Mouse (Mus musculus) neural tube, embryonic 12.5 days (tissue): ENCODE data around the gene Znhit1. TPM values are rescaled to one million over a fixed set of nuclear protein-coding genes. Genes with fewer than 3 reads are reported as not detected.

ENCODE experiments used
- ATAC-seq: fragments of 200-750 bp; cut with Nextera tagmentation; 2 replicates; pipeline ENCODE4 v1.8.0; 2017; ENCODE audit warnings: low read depth, mild to moderate bottlenecking, moderate TSS enrichment, moderate library complexity; ENCODE audit not compliant: low FRiP score
- H3K27ac ChIP-seq: fragments of 300-500 bp; sonication (generic); 2 replicates; pipeline ENCODE4 v1.5.1; 2016
- H3K27me3 ChIP-seq: fragments of 300-500 bp; sonication (generic); replicated peaks from 2 replicates; pipeline ENCODE4 v1.6.1; 2016; ENCODE audit warnings: mild to moderate bottlenecking
- H3K36me3 ChIP-seq: fragments of 300-500 bp; sonication (generic); 2 replicates; pipeline ENCODE4 v1.6.1; 2016; ENCODE audit warnings: mild to moderate bottlenecking
- H3K4me1 ChIP-seq: fragments of 300-500 bp; sonication (generic); 2 replicates; pipeline ENCODE4 v1.6.1; 2016
- H3K4me2 ChIP-seq: fragments of 300-500 bp; sonication (generic); replicated peaks from 2 replicates; pipeline ENCODE4 v1.6.1; 2016; ENCODE audit warnings: mild to moderate bottlenecking
- H3K4me3 ChIP-seq: fragments of 300-500 bp; sonication (generic); 2 replicates; pipeline ENCODE4 v1.5.1; 2016
- H3K9ac ChIP-seq: fragments of 300-500 bp; sonication (generic); 2 replicates; pipeline ENCODE4 v1.6.1; 2016; ENCODE audit warnings: mild to moderate bottlenecking
- H3K9me3 ChIP-seq: fragments of 300-500 bp; sonication (generic); 2 replicates; pipeline ENCODE4 v1.6.1; 2016; ENCODE audit warnings: mild to moderate bottlenecking
- WGBS: fragments of 180-500 bp; shearing (Covaris S2); methylation state at CpG from one replicate; pipeline ENCODE4 v1.1.7; 2016; 5-methylcytosine and 5-hydroxymethylcytosine counted together
- polyA plus RNA-seq: library from polyadenylated mRNA; unstranded; fragments of >200 nt; fragmentation: Nextera tagmentation; extraction: Ambion mirVana; gene quantifications from 2 replicates; pipeline ENCODE4 v1.2.1, GENCODE M21; 2016

The Znhit1 gene
- polyA plus RNA-seq, 1 experiment from 2014 or later, result 109 TPM

DNA sequence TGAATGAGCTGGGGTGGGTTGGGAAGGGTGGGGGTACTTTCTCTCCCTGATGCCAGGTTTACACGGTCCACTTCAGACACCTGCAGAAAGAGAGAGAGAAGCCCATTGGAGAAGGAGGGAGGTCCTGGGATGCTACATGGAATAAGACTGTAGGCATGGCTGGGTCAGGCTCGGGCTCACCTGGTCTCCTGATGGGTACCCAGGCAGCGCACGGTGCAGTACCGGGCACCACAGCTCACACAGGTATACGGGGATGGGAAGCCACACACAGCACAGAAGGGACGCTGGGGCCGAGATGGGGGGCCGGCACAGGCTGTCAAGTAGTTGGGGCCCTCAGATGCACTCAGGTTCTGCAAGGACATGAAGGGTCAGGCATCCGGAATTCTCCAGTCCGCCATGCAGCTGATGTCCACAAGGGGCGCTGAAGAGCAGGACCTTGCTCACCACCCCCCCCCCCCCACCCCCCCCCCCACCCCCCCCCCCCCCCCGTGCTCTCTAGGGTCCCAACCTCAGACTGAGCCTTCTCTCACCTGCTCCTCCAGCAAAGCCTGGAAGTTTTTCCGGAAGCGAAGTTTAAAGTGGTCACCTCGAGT, 5.4 kb downstream of the Znhit1 start:
- Histone ChIP-seq H3K9me3 (no peaks in the 10 kb centered on the region), H3K9ac (no peak overlapping the region), H3K4me1 (peaks cover 4% of the 10 kb centered on the region), H3K27me3 (no peaks in the 10 kb centered on the region), H3K27ac (no peak overlapping the region), H3K4me2 (no peak overlapping the region), H3K4me3 (no peak overlapping the region), H3K36me3 (peaks cover 32% of the 10 kb centered on the region)
- WGBS, result 51% methylated on average over 15 of the region's 16 CpGs
- no peak for ATAC-seq

DNA sequence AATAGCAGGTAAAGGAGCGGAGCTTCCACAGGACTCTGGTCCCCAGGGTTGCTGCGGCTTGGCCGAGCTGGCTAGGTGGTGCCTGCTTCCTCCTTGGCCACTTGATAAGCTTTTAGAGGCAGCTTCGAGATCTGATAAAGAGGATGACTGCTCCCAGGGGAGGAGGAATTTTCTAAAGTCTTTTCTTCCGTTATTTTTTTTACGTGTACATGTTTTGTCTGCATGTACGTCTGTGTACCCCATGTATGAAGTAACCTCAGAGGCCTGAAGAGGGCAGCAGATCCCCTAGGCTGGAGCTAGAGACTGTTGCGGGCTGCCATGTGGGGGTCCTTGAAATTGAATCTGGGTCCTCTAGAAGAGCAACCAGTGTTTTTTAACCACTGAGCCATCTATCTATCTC, 6.8 kb downstream of the Znhit1 start:
- no peak for ATAC-seq
- WGBS, result 90% methylated on average over 8 of the region's 8 CpGs

DNA sequence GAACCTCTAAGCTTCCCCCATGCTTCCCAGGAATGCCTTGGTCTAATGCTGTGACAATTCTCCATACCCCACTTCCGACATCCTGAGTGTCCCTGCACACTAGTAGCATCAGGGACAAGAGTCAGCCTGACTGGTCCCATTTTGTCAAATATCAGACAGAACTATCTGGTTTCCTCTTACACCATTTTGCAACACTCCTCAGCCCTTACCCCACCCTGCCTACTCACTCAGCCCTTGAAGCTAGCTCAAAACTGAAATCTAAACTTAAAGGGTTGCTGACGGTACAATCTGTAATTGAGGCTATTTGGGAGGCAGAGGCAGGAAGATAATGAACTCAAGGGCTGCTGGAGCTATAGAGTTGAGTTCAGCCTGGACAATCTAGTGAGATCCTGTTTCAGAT, 8.1 kb downstream of the Znhit1 start:
- no peak overlapping the region for H3K9ac ChIP-seq
- no peak overlapping the region for H3K4me2 ChIP-seq
- ATAC-seq, result no peak
- peaks cover 32% of the 10 kb centered on the region for H3K36me3 ChIP-seq
- no peak overlapping the region for H3K27ac ChIP-seq
- H3K4me3 ChIP-seq, result no peak overlapping the region
- 77% methylated on average over 2 of the region's 2 CpGs for WGBS
- H3K9me3 ChIP-seq, result no peaks in the 10 kb centered on the region
- no peaks in the 10 kb centered on the region for H3K27me3 ChIP-seq
- H3K4me1 ChIP-seq, result no peaks in the 10 kb centered on the region

More for the DNA sequence above, 6.8 kb downstream of the Znhit1 start:
- H3K4me3 ChIP-seq, result no peak overlapping the region
- no peak overlapping the region for H3K4me2 ChIP-seq
- no peak overlapping the region for H3K27ac ChIP-seq
- H3K4me1 ChIP-seq, result peaks cover 1% of the 10 kb centered on the region
- no peaks in the 10 kb centered on the region for H3K27me3 ChIP-seq
- H3K9ac ChIP-seq, result no peak overlapping the region
- no peaks in the 10 kb centered on the region for H3K9me3 ChIP-seq
- H3K36me3 ChIP-seq, result peaks cover 32% of the 10 kb centered on the region

DNA sequence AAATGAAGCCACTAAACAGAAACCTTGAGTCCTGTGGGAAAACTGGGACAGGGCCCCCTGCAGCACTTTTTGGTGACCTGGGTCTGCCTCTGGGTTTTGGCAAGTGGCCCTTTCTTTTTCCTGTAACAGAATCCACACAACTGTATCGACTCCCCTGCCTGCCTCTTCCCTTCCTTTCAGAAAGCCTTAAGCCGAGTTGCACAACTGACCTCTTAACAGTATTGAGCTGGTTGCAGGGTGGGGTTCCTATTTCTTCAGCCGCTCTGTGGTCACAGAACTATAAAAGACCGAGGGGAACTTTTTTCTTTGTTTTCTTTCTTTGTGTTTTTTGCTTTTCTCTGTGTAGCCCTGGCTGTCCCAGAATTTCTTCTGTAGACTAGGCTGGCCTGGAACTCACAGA, 10.1 kb downstream of the Znhit1 start:
- Histone ChIP-seq H3K4me2 (no peak overlapping the region), H3K4me3 (no peak overlapping the region), H3K9ac (no peak overlapping the region), H3K27me3 (no peaks in the 10 kb centered on the region), H3K27ac (no peak overlapping the region), H3K4me1 (no peaks in the 10 kb centered on the region), H3K9me3 (no peaks in the 10 kb centered on the region), H3K36me3 (peaks cover 19% of the 10 kb centered on the region)
- ATAC-seq, result no peak
- 79% methylated on average over 4 of the region's 4 CpGs for WGBS

- Histone ChIP-seq H3K27me3 (no peaks in the 10 kb centered on the region), H3K36me3 (no peaks in the 10 kb centered on the region)
- WGBS, result 77% methylated on average over 8 of the region's 8 CpGs
Observed at GRCm38 (mm10) chr5:136973670-136974069, 14.2 kb downstream of the Znhit1 start.

GRCm38 (mm10) chr5:136970703-136971102, 17.1 kb downstream of the Znhit1 start:
- 58% methylated on average over 1 of the region's 1 CpGs for WGBS
- Histone ChIP-seq H3K4me3 (no peak overlapping the region), H3K27me3 (no peaks in the 10 kb centered on the region), H3K27ac (no peak overlapping the region), H3K4me1 (peaks cover 10% of the 10 kb centered on the region), H3K4me2 (no peak overlapping the region), H3K9me3 (no peaks in the 10 kb centered on the region), H3K36me3 (peaks cover 22% of the 10 kb centered on the region), H3K9ac (no peak overlapping the region)
- no peak for ATAC-seq

More at GRCm38 (mm10) chr5:136973670-136974069, 14.2 kb downstream of the Znhit1 start:
- no peaks in the 10 kb centered on the region for H3K4me1 ChIP-seq
- no peak overlapping the region for H3K27ac ChIP-seq
- ATAC-seq, result no peak
- no peaks in the 10 kb centered on the region for H3K9me3 ChIP-seq
- H3K9ac ChIP-seq, result no peak overlapping the region
- no peak overlapping the region for H3K4me3 ChIP-seq
- H3K4me2 ChIP-seq, result no peak overlapping the region

GRCm38 (mm10) chr5:136967592-136967991, 20.2 kb downstream of the Znhit1 start:
- 79% methylated on average over 10 of the region's 10 CpGs for WGBS
- Histone ChIP-seq H3K27me3 (no peaks in the 10 kb centered on the region), H3K9me3 (no peaks in the 10 kb centered on the region), H3K4me1 (peaks cover 20% of the 10 kb centered on the region), H3K27ac (no peak overlapping the region), H3K4me3 (no peak overlapping the region), H3K4me2 (no peak overlapping the region), H3K36me3 (peaks cover 49% of the 10 kb centered on the region), H3K9ac (no peak overlapping the region)
- no peak for ATAC-seq

GRCm38 (mm10) chr5:136966861-136967455, 20.9 kb downstream of the Znhit1 start:
- no peak for ATAC-seq
- H3K27ac ChIP-seq, result no peak overlapping the region
- H3K27me3 ChIP-seq, result no peaks in the 10 kb centered on the region
- H3K4me1 ChIP-seq, result peaks cover 21% of the 10 kb centered on the region
- no peaks in the 10 kb centered on the region for H3K9me3 ChIP-seq
- H3K4me2 ChIP-seq, result no peak overlapping the region
- WGBS, result 92% methylated on average over 4 of the region's 4 CpGs
- no peak overlapping the region for H3K9ac ChIP-seq
- H3K4me3 ChIP-seq, result no peak overlapping the region
- H3K36me3 ChIP-seq, result peaks cover 49% of the 10 kb centered on the region

DNA sequence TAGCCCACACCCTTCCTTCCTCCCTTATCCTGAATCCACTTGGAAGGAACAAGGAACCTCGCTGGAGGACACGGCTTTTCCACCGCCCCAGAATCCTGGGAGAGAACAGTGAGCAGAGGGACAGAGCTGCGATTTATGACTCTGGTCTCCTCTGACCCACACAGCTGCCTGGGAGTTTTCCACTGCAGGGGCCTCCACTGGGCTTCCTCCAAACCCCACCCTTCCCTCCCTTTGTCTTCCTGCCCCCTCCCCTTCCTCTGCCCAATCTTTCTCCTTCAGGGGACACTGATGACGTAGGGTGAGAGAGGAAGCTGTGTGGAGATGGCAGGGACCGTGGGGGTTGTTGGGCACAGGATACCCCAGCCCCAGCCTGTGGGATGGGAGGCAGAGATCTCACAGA, 21.5 kb downstream of the Znhit1 start, which contains the start of gene Cldn15:
Cldn15 (plus strand) TSS at position 286 of the 400 bp plus-strand sequence.
- H3K4me2 ChIP-seq, result no peak within 1 kb of the TSS
- WGBS, result 59% methylated on average over 6 of the region's 6 CpGs
- H3K9me3 ChIP-seq, result no peaks in the 10 kb centered on the region
- H3K36me3 ChIP-seq, result peaks cover 49% of the 10 kb centered on the region
- no peaks in the 10 kb centered on the region for H3K27me3 ChIP-seq
- ATAC-seq, result no peak
- no peak within 1 kb of the TSS for H3K4me3 ChIP-seq
- H3K4me1 ChIP-seq, result peaks cover 25% of the 10 kb centered on the region
- H3K9ac ChIP-seq, result no peak within 1 kb of the TSS
- H3K27ac ChIP-seq, result no peak within 1 kb of the TSS

DNA sequence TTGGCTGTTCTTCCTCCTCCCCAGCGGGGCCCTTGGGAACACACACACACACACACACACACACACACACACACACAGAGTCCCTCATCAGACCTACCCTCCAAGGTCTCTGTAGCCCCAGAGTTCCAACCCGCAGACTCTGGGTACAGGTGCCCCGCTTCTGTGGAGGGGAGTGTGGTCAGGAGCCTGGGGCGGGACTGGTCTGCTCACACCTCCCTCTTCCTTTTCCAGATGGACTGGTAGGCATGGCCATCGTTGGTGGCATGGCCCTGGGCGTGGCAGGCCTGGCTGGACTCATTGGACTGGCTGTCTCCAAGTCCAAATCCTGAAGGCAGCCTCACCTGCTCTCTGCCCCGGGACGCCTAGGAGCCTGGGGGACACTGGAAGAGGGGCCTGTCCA, 22.1 kb downstream of the Znhit1 start:
- no peak for ATAC-seq
- Histone ChIP-seq H3K9ac (no peak overlapping the region), H3K9me3 (no peaks in the 10 kb centered on the region), H3K4me3 (no peak overlapping the region), H3K27me3 (no peaks in the 10 kb centered on the region), H3K27ac (no peak overlapping the region), H3K36me3 (peaks cover 49% of the 10 kb centered on the region), H3K4me1 (peaks cover 28% of the 10 kb centered on the region), H3K4me2 (no peak overlapping the region)
- WGBS, result 93% methylated on average over 8 of the region's 8 CpGs

DNA sequence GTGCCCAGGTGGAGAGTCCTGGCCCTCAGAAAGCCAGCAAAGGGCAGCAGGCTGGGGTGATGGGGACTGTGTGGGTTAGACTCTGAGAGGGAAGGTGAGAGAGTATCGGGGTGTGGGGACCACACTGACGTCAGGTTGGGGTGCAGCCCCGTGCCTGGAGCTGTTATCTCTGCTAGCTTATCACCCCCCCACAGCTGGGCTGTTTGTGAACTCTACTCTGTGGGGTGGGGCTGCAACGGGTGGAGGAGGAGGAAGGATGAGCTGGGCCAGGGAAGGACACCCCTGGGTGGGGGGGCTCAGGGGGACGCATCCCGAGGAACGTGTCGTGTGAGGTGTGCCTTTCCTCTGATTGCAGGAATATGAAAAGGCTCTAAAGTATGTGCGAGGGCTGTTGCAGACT, 22.6 kb downstream of the Znhit1 start:
- no peak for ATAC-seq
- WGBS, result 96% methylated on average over 9 of the region's 9 CpGs
- Histone ChIP-seq H3K36me3 (peaks cover 49% of the 10 kb centered on the region), H3K9me3 (no peaks in the 10 kb centered on the region), H3K27ac (no peak overlapping the region), H3K27me3 (no peaks in the 10 kb centered on the region), H3K4me1 (peaks cover 28% of the 10 kb centered on the region), H3K4me2 (no peak overlapping the region), H3K9ac (no peak overlapping the region), H3K4me3 (no peak overlapping the region)

DNA sequence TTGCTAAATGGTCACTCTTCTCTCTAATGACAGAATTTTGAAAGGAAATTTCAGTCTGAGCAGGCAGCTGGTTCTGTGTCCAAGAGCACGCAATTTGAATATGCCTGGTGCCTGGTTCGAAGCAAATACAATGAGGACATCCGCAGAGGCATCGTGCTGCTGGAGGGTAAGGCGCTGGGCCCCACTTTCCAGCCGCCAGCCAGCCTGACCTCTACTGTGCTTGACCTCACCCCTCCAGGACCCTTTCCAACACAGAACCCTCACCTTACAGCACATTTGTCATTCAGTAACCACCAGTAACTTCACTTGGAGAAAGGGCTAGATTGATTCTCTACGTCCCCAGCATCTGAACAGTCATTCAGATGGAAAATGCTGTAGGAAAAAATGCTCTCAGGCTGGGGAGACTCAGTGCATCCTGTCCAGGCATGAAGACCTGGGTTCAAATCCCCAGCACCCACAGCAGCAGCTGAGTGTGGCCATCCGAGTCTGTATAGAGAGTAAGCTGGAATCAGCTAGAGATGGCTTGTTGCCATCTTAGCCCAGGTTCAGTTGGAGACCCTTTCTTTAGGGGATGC, 24.8 kb downstream of the Znhit1 start:
- Histone ChIP-seq H3K27ac (no peak overlapping the region), H3K4me2 (peak overlapping the region; percentile 84), H3K27me3 (no peaks in the 10 kb centered on the region), H3K36me3 (peaks cover 44% of the 10 kb centered on the region), H3K9me3 (no peaks in the 10 kb centered on the region), H3K4me1 (peaks cover 28% of the 10 kb centered on the region), H3K9ac (peak overlapping the region; percentile 63), H3K4me3 (peak overlapping the region; percentile 51)
- no peak for ATAC-seq
- WGBS, result 76% methylated on average over 8 of the region's 8 CpGs
